Mouse (Mus musculus) forebrain, embryonic 14.5 days (tissue): ENCODE measurements at regions not wholly inside any gene's neighbourhood (a gene's known extent, or its start where the extent isn't known, plus 50 kb on each side); places are given as distances from the start of the nearest gene placed in this dataset.
"Not testable (repeated sequence)": the region's sequence is repeated elsewhere in the genome, so short reads cannot be mapped to it uniquely, and the experiment has no call there.

ENCODE experiments used
- ATAC-seq: fragments of 200-750 bp; cut with Nextera tagmentation; 2 replicates; pipeline ENCODE4 v1.8.0; 2017; ENCODE audit warnings: mild to moderate bottlenecking, moderate library complexity
- DNase-seq: peaks from one replicate; pipeline ENCODE4 v3.0.0-alpha.2; 2015; ENCODE audit warnings: low spot score
- H3K27ac ChIP-seq: fragments of 300-500 bp; sonication (generic); 2 replicates; pipeline ENCODE4 v1.5.1; 2014; ENCODE audit warnings: low read depth, mild to moderate bottlenecking, control low read depth, low read length, moderate library complexity
- H3K27me3 ChIP-seq: fragments of 300-500 bp; sonication (generic); replicated peaks from 2 replicates; pipeline ENCODE4 v1.6.1; 2014; ENCODE audit warnings: low read length, control low read depth, mixed read lengths; ENCODE audit not compliant: control insufficient read depth, insufficient read depth
- H3K36me3 ChIP-seq: fragments of 300-500 bp; sonication (generic); 2 replicates; pipeline ENCODE4 v1.6.1; 2014; ENCODE audit warnings: low read length, control low read depth; ENCODE audit not compliant: control insufficient read depth, insufficient read depth
- H3K4me1 ChIP-seq: fragments of 300-500 bp; sonication (generic); 2 replicates; pipeline ENCODE4 v1.6.1; 2014; ENCODE audit warnings: antibody characterized with exemption, low read length, control low read depth; ENCODE audit not compliant: control insufficient read depth, insufficient read depth
- H3K4me2 ChIP-seq: fragments of 300-500 bp; sonication (generic); 2 replicates; pipeline ENCODE4 v1.6.1; 2014; ENCODE audit warnings: mild to moderate bottlenecking, control low read depth, low read length
- H3K4me3 ChIP-seq: fragments of 300-500 bp; sonication (generic); 2 replicates; pipeline ENCODE4 v1.5.1; 2014; ENCODE audit warnings: low read depth, low read length, control low read depth
- H3K9ac ChIP-seq: fragments of 300-500 bp; sonication (generic); 2 replicates; pipeline ENCODE4 v1.6.1; 2014; ENCODE audit warnings: mild to moderate bottlenecking, low read length, control low read depth, moderate library complexity
- H3K9me3 ChIP-seq: fragments of 300-500 bp; sonication (generic); replicated peaks from 2 replicates; pipeline ENCODE4 v1.6.1; 2016; ENCODE audit warnings: low read length, control low read depth, mixed read lengths; ENCODE audit not compliant: control insufficient read depth
- WGBS: fragments of 180-500 bp; shearing (Covaris S2); extraction: QIAGEN DNeasy Blood & Tissue Kit; methylation state at CpG from one replicate; pipeline ENCODE4 v1.1.7; 2014; 5-methylcytosine and 5-hydroxymethylcytosine counted together

GRCm38 (mm10) chrX:122935358-122935757 is 94.1 kb downstream of the Gm17521 start:
- no peaks in the 10 kb centered on the region for H3K27me3 ChIP-seq
- no peak overlapping the region for H3K9ac ChIP-seq
- H3K27ac ChIP-seq = no peak overlapping the region
- DNase-seq = peak; percentile 0
- no peaks in the 10 kb centered on the region for H3K36me3 ChIP-seq
- no peaks in the 10 kb centered on the region for H3K9me3 ChIP-seq
- 40% methylated on average over 1 of the region's 1 CpGs for WGBS
- H3K4me3 ChIP-seq = no peak overlapping the region
- ATAC-seq = no peak
- no peak overlapping the region for H3K4me2 ChIP-seq
- no peaks in the 10 kb centered on the region for H3K4me1 ChIP-seq

- no peak overlapping the region for H3K4me3 ChIP-seq
- no peaks in the 10 kb centered on the region for H3K9me3 ChIP-seq
- H3K27ac ChIP-seq = no peak overlapping the region
- no peak overlapping the region for H3K4me2 ChIP-seq
- no peaks in the 10 kb centered on the region for H3K27me3 ChIP-seq
- ATAC-seq (no peak), DNase-seq (no peak)
- H3K36me3 ChIP-seq = no peaks in the 10 kb centered on the region
- H3K9ac ChIP-seq = no peak overlapping the region
- 61% methylated on average over 1 of the region's 1 CpGs for WGBS
- H3K4me1 ChIP-seq = no peaks in the 10 kb centered on the region
Observed at GRCm38 (mm10) chrX:122892682-122893081, 136.8 kb downstream of the Gm17521 start.

GRCm38 (mm10) chrX:122854453-122854852 is 175.0 kb downstream of the Gm17521 start:
- H3K36me3 ChIP-seq = no peaks in the 10 kb centered on the region
- peak; percentile 0 for DNase-seq
- 35% methylated on average over 1 of the region's 1 CpGs for WGBS
- no peak overlapping the region for H3K9ac ChIP-seq
- H3K27me3 ChIP-seq = no peaks in the 10 kb centered on the region
- no peak overlapping the region for H3K27ac ChIP-seq
- no peak overlapping the region for H3K4me2 ChIP-seq
- no peaks in the 10 kb centered on the region for H3K9me3 ChIP-seq
- no peak overlapping the region for H3K4me3 ChIP-seq
- no peak for ATAC-seq
- no peaks in the 10 kb centered on the region for H3K4me1 ChIP-seq

GRCm38 (mm10) chrX:122831222-122831621 is 198.2 kb downstream of the Gm17521 start:
- not testable (repeated sequence) for H3K9ac ChIP-seq, H3K27me3 ChIP-seq, H3K27ac ChIP-seq, H3K36me3 ChIP-seq, H3K4me3 ChIP-seq, ATAC-seq, H3K9me3 ChIP-seq, H3K4me1 ChIP-seq, H3K4me2 ChIP-seq, DNase-seq

GRCm38 (mm10) chrX:122826035-122826434 is 203.4 kb downstream of the Gm17521 start:
- WGBS = 18% methylated on average over 4 of the region's 4 CpGs

More at GRCm38 (mm10) chrX:122826035-122826434, 203.4 kb downstream of the Gm17521 start:
- Histone ChIP-seq H3K4me2 (no peak overlapping the region), H3K36me3 (no peaks in the 10 kb centered on the region), H3K9me3 (no peaks in the 10 kb centered on the region), H3K4me1 (no peaks in the 10 kb centered on the region), H3K27me3 (no peaks in the 10 kb centered on the region), H3K27ac (no peak overlapping the region), H3K4me3 (no peak overlapping the region), H3K9ac (no peak overlapping the region)
- peak; percentile 41 for DNase-seq
- ATAC-seq = no peak
